Mouse (Mus musculus) B cell, adult 2 months (primary cell): ENCODE measurements around the gene Elovl6.
A peak's percentile ranks its signal among the peaks of the same experiment; 100 is the strongest.

ENCODE experiments used
- DNase-seq, 2 experiments: peaks; one replicate each; pipeline ENCODE4 v3.0.0; 2022

Elovl6 gene

DNA sequence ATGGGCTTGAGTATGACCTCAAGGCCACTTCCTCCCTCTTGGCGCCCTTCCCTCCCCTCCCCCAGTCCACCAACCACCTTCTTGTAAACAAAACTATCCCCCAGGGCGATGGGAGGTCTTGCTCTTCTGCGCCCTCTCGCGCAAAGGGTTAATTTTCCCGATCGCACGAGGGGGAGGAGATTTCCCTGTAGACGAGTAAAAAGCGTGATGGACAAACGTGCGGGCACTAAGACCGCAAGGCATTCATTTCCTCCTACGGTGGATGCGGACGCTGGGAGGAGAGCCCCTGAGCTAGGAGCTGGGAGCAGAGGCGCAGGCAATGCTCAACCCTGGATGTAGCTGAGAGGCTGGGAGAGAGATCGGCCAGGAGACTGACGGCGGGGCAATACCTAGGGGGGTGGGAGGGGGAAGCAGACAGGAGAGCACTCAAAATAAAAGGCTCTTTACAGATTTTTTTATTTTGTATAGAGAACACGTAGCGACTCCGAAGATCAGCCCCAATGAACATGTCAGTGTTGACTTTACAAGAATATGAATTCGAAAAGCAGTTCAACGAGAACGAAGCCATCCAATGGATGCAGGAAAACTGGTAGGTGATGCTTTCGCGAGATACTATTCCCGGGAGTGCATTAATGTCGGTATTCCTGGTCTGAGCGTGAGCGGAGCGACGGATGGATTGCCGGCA lies at the start of gene Elovl6:
TSS of gene Elovl6 (plus strand) at position 176 of the 685 bp plus-strand sequence.
- DNase-seq = peak; percentile 46 to 50

GRCm38 (mm10) chr3:129488774-129489173 lies 43.4 kb upstream of the Elovl6 start:
- DNase-seq = peak; percentile 18 to 27

DNA sequence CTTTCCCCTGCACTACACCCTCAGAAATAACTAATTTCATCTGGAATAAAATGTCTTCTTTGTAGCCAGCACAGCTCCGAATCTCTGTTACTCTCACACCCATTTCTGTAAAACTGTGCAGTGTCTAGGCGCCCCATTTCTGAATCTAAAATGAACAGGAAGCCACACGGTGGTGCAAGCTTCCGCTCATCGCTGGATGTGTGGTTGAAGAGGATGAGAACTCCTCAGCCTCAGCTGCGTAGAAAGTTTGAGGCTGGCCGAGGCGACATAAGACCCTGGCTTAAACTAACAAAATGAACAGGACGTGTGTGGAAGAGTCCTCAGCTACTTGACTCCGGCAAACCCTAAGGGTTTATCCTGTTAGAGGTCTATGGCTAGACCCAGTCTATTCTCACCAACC lies 38.0 kb upstream of the Elovl6 start:
- DNase-seq = peak; percentile 28 to 38

- DNase-seq = no peak
Observed at GRCm38 (mm10) chr3:129494731-129495130, 37.4 kb upstream of the Elovl6 start.

DNA sequence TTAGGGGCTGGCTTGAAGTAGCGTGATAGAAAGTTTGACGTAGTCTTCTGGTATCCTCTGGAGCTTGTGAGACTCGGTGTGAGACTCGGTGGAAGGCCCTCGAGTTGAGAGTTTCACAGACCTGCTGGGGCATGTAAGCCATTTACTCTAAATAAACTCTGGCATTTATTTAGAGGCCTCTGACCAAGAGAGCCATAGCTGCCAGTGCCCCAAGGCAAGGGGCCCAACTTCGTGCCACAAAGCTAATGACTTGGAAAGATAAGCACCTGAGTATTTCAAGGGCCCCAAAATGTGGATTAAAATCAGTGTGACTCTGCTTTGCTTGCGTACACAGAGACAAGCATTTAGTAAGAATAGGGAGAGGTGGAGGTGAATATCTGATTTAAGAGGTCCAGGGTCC lies 28.4 kb upstream of the Elovl6 start:
- DNase-seq = no peak

GRCm38 (mm10) chr3:129504928-129505327 lies 27.2 kb upstream of the Elovl6 start:
- no peak for DNase-seq

DNA sequence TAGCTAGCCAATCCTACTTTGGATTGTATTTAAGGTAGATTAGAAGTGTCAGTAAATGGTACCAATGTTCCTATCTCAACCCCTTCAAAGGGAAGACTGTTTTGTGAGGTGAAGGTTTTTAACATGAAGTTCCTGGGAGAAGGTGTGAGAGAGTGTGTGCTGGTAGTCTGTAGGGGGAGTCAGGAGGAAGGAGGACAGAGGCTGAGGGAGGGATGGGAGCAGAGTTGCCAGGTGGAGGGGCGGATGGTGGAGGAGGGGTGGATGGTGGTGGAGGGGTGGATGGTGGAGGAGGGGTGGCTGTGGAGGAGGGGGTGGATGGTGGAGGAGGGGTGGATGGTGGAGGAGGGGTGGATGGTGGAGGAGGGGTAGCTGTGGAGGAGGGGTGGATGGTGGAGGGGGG lies 24.4 kb upstream of the Elovl6 start:
- no peak for DNase-seq

DNA sequence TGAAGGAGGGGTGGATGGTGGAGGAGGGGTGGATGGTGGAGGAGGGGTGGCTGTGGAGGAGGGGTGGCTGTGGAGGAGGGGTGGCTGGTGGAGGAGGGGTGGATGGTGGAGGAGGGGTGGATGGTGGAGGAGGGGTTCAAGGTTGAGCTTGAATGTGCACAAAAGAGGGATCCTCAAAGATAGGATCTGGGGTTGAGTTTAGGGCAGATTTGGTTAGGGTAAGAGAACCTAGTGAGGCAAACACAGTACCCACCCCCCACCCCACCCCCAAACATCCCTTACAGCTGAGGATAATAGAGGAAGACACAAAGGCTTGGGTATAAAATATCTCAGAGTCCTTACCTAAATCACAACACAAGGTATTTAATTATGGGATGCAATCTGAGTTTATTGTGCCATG lies 23.6 kb upstream of the Elovl6 start:
- DNase-seq = no peak

DNA sequence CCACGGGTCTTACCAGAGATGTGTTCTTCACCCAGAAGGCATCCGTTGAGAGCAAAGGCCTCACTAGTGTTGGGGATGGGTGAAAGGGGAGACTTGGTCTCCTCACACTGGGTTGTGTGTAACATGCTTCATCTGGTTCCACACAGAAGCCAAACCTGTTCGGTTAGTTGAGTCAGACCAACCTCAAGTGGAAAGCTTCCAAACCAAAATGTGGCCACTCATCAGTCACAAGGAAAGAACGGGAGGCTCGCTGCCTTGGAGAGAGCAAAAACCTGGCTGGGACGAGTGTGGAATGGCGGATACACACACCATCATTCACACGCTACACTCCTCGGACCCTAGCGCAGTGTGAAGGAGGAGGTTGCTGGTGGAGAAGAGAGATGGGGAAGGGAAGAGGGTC lies 22.4 kb upstream of the Elovl6 start:
- no peak for DNase-seq

GRCm38 (mm10) chr3:129515863-129516436 lies 16.2 kb upstream of the Elovl6 start:
- DNase-seq = no peak

DNA sequence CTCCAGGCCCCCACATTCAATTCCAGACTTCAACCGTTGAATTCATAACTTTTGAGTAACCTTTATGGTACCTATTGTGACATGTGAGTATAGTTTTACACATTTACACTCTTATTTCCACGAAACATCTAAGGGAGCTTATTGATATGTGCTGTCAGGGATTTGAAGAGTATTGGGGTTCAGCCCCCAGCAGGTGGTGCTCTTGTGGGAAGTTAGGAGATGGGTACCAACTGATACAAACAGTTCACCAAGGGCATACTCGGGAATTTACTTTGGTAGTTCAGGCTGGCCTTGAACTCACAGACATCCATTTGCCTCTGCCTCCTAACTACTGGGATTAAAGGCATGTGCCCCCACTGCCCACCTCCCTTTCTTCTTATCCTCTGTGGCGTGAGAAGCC lies 11.7 kb upstream of the Elovl6 start:
- peak; percentile 50 to 57 for DNase-seq

DNA sequence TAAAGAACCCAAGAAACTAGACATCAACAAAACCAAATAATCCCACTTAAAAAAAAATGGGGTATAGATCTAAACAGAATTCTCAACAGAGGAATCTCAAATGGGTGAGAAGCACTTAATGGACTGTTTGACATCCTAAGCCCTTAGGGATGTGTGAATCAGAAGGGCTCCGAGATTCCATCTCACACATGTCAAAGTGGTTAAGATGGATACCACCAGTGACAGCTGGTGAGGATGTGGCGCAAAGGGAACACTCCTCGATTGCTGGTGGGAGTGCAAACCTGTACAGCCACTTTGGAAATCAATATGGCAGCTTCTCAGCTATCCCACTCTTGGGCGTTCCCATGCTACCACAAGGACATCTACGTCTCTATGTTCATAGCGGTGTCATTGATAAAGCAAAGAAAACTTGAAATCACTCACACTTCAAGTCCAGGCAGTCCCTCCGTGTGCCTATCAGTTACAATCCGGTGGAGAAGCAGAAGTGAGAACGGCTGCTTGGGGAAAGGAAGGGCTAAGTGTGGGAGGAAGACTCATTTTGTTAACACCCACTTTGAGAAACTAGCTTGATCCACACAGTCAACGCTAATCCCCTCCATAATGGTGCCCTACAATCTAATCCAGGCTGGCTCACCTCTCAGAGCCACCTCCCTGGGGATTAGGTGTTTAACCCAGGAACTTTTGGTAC lies 8.6 kb upstream of the Elovl6 start:
- peak; percentile 39 to 48 for DNase-seq

- no peak for DNase-seq
Observed at GRCm38 (mm10) chr3:129527046-129527445, 5.1 kb upstream of the Elovl6 start.

DNA sequence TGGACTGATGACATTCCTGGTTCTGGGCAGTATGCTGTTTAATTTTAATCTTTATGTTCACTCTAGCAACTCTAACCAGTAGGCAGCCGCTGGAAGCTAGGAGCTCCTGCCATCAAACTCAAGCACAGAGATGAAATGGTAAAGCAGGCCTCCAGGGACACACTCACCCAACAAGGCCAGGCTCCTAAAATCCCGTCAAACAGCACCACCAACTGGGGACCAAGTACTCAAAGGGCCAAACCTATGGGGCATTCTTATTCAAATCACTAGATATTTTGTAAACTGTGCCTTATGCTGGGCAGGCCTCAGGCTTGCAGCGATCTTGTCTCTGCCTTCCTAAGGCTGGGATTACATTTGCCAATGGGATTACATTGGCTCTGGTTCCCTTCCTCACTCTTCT lies 2.8 kb upstream of the Elovl6 start:
- DNase-seq = no peak

DNA sequence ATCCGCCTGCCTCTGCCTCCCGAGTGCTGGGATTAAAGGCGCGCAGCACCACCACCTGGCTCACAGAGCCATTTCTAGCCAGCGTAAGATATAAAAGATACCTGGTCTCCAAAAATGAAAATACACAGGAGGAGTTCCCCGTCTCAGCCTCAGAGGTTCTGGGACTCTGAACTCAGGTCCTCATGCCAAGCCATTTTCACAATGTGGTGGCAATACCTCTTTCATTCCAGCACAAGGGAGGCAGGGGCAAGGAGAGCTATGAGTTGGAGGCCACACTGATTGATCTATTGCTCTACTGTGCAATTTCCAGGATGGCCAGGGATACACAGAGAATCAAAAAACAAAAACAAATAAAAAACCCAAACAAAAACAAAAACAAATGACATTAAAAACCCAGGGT lies 1.7 kb upstream of the Elovl6 start:
- DNase-seq = no peak

GRCm38 (mm10) chr3:129532865-129533742 lies 949 bp downstream of the Elovl6 start:
- DNase-seq = peak; percentile 41 to 53

DNA sequence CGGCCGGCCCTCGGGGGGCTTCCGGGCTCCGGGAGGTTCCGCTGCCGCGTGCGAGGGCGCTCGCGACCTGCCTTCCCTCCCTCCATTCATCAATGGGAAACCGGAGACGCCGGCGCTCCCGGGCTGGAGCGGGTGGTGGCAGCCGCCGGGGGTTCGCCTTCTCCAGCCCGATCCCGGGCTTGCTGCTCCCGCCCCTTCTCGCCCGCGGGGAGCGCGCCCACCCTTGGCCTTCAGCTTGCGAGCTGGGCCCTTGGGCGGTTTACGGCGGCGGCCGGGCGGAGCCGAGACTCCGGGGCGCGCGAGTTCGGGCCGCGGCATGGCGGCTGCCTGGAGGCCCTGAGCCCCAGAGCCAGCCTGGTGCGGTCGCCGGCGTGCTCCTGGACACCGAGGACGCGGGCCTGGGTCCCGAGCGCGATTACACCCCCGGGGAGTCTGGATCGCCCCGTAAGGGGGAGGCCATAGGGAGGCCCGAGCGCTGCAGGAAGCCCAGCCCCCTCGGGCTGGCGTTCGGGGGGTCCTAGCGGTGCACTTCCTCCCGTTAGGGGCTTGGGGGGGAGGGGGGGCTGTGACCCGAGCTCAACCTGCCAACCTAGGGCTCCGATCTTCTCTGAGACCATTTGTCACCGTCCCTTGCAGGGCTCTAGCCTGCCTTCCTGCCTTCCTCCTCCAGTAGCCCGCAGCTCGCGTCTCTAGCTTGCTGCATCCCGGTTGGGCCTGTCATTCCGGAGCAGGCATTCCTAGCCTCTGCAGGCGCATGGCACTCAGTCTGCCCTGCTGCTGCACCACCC lies 1.8 kb downstream of the Elovl6 start:
- DNase-seq = peak; percentile 64 to 72

DNA sequence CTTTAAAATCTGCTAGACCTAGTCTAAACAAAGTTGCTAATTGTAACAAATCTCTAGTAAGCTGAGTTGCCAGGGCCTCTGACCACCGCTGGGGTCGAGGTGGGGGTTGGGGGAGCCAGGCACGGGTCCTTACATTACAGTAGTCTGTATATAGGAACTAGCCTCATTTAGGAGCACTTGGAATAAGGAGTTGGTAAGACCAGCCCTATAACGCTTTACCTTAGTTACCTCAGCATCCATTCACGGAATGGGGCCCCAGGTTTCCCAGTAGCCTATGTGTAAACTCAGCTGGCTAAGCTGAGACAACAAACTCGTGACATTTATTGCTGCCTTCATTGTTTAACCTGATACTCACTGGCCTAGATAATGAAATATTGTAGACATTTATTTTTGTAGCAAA lies 3.3 kb downstream of the Elovl6 start:
- DNase-seq = no peak

GRCm38 (mm10) chr3:129536109-129536508 lies 4.0 kb downstream of the Elovl6 start:
- DNase-seq = peak; percentile 72 to 79

- DNase-seq = no peak
Observed at GRCm38 (mm10) chr3:129537954-129538353, 5.8 kb downstream of the Elovl6 start.

- DNase-seq = no peak
Observed at GRCm38 (mm10) chr3:129540882-129541281, 8.7 kb downstream of the Elovl6 start.

GRCm38 (mm10) chr3:129541456-129541855 lies 9.3 kb downstream of the Elovl6 start:
- DNase-seq = no peak
